Mouse (Mus musculus) adrenal gland, adult 18-20 months (tissue): ENCODE measurements at regions not wholly inside any gene's neighbourhood (a gene's known extent, or its start where the extent isn't known, plus 50 kb on each side); places are given as distances from the start of the nearest gene placed in this dataset.

Experiments used
- DNase-seq, 2 experiments: peaks; one replicate each; pipeline ENCODE4 v3.0.0; 2021 to 2022; ENCODE audit warnings: low spot score in 2 of 2

GRCm38 (mm10) chr19:60040721-60041120 lies 97.3 kb upstream of the Rab11fip2 start:
- no peak for DNase-seq

DNA sequence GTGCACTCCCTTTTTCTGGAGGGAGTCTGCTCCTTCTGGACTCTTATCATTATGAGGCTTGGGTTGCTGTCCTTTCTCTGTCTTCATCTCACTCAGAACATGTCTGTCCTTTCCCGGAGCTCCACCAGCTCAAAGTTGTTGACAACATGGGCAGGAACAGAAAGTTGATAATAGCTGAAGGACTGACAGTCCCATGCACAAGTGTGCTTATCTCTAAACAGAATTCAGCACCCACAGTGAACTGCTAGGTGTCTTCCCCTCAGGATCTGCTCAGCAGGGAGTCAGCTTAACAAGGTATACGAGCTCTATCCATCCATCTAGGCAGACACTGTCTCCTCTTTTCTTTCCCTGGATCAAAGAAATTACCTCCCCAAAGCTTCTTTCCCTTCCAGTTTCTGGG lies 89.2 kb upstream of the Rab11fip2 start:
- DNase-seq: no peak

GRCm38 (mm10) chr19:60030212-60030788 lies 86.8 kb upstream of the Rab11fip2 start:
- DNase-seq: no peak

DNA sequence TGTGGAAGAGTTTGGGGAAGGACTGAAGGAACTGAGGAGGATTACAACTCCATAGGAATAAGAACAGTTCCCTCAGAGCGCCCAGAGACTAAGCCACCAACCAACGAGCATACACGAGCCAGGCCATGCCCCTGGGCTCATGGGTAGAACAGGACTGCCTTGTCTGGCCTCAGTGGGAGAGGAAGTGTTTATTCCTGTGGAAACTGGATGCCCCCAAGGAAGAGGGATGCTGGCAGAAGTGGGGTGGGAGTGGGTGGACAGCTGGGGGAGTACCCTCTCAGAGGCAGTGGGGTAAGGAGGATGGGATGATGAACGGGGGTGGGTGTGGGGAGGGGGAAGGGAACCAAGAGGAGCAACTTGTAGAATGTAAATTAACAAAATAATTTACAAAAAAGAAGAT lies 86.3 kb upstream of the Rab11fip2 start:
- no peak for DNase-seq

GRCm38 (mm10) chr19:60015614-60016300 lies 72.3 kb upstream of the Rab11fip2 start:
- no peak for DNase-seq

- DNase-seq: no peak
Measured at GRCm38 (mm10) chr19:59995557-59995956, 52.1 kb upstream of the Rab11fip2 start.
